Mouse (Mus musculus) limb, embryonic 14.5 days (tissue): Measurements from ENCODE around the gene Clec4f. TPM values are rescaled to one million over a fixed set of nuclear protein-coding genes. Genes with fewer than 3 reads are reported as not detected.

Source experiments
- ATAC-seq: fragments of 200-750 bp; cut with Nextera tagmentation; 2 replicates; pipeline ENCODE4 v1.8.0; 2017; ENCODE audit warnings: low read depth, moderate number of reproducible peaks, moderate TSS enrichment; ENCODE audit not compliant: low FRiP score
- DNase-seq: peaks from one replicate; pipeline ENCODE4 v3.0.0-alpha.2; 2015; ENCODE audit warnings: low spot score
- H3K27ac ChIP-seq: fragments of 300-500 bp; sonication (generic); replicated peaks from 2 replicates; pipeline ENCODE4 v1.5.1; 2014; ENCODE audit warnings: low read depth, mild to moderate bottlenecking, low read length, moderate library complexity, mixed read lengths
- H3K27me3 ChIP-seq: fragments of 300-500 bp; sonication (generic); 2 replicates; pipeline ENCODE4 v1.6.1; 2014; ENCODE audit warnings: low read length, mixed read lengths; ENCODE audit not compliant: control insufficient read depth, insufficient read depth
- H3K36me3 ChIP-seq: fragments of 300-500 bp; sonication (generic); 2 replicates; pipeline ENCODE4 v1.6.1; 2014; ENCODE audit warnings: mild to moderate bottlenecking, low read length, moderate library complexity, mixed read lengths; ENCODE audit not compliant: control insufficient read depth, insufficient read depth
- H3K4me1 ChIP-seq: fragments of 300-500 bp; sonication (generic); 2 replicates; pipeline ENCODE4 v1.6.1; 2014; ENCODE audit warnings: antibody characterized with exemption, low read length, mixed read lengths; ENCODE audit not compliant: control insufficient read depth, insufficient read depth
- H3K4me2 ChIP-seq: fragments of 300-500 bp; sonication (generic); replicated peaks from 2 replicates; pipeline ENCODE4 v1.6.1; 2014; ENCODE audit warnings: low read depth, mild to moderate bottlenecking, low read length, moderate library complexity; ENCODE audit not compliant: severe bottlenecking
- H3K4me3 ChIP-seq: fragments of 300-500 bp; sonication (generic); replicated peaks from 2 replicates; pipeline ENCODE4 v1.5.1; 2014; ENCODE audit warnings: low read length
- H3K9ac ChIP-seq: fragments of 300-500 bp; sonication (generic); 2 replicates; pipeline ENCODE4 v1.6.1; 2014; ENCODE audit warnings: mild to moderate bottlenecking, low read depth, low read length, moderate library complexity; ENCODE audit not compliant: severe bottlenecking
- H3K9me3 ChIP-seq: fragments of 300-500 bp; sonication (generic); 2 replicates; pipeline ENCODE4 v1.6.1; 2016; ENCODE audit warnings: low read length; ENCODE audit not compliant: control insufficient read depth
- POLR2A ChIP-seq: fragments of 200-500 bp; IDR thresholded peaks from 2 replicates; pipeline ENCODE4 v1.8.0; 2012; ENCODE audit warnings: inconsistent platforms, mild to moderate bottlenecking, moderate library complexity, borderline replicate concordance; ENCODE audit not compliant: insufficient read depth, insufficient read length; ENCODE audit errors: extremely low read depth
- WGBS: fragments of 180-500 bp; shearing (Covaris S2); extraction: QIAGEN DNeasy Blood & Tissue Kit; methylation state at CpG from one replicate; pipeline ENCODE4 v1.1.7; 2014; 5-methylcytosine and 5-hydroxymethylcytosine counted together
- polyA plus RNA-seq, 2 experiments: library from polyadenylated mRNA; depleted of rRNA in 1 of 2; stranded (reverse) in 1 of 2; unstranded in 1 of 2; fragments of >200 nt; fragmentation: Nextera tagmentation in 1 of 2; extraction: Ambion mirVana in 1 of 2; gene quantifications; 2 replicates each; pipeline versions ENCODE4 v1.2.1 to v1.2.3; 2012 to 2014

The Clec4f gene
- polyA plus RNA-seq (2012; rRNA removed) (not detected in 2 replicates), polyA plus RNA-seq (2014; fragmentation: Nextera tagmentation; extraction: Ambion mirVana) (not detected in 2 replicates)

- Histone ChIP-seq H3K9ac (no peak within 1 kb of the TSS), H3K36me3 (no peaks in the 10 kb centered on the region), H3K27me3 (no peaks in the 10 kb centered on the region), H3K4me1 (no peaks in the 10 kb centered on the region), H3K9me3 (no peaks in the 10 kb centered on the region), H3K4me2 (no peak within 1 kb of the TSS), H3K27ac (no peak within 1 kb of the TSS), H3K4me3 (no peak within 1 kb of the TSS)
- TF ChIP-seq POLR2A: no peak
- 98% methylated on average over 2 of the region's 2 CpGs for WGBS
- DNase-seq (no peak), ATAC-seq (no peak)
Observed at GRCm38 (mm10) chr6:83656087-83656486, at the start of gene Clec4f. Gene Clec4f, minus strand, starts transcription at chr6:83656187.

- Histone ChIP-seq H3K9me3 (no peaks in the 10 kb centered on the region), H3K27me3 (peaks cover 94% of the 10 kb centered on the region), H3K36me3 (no peaks in the 10 kb centered on the region), H3K4me3 (no peak overlapping the region; the same call in 1 of the 2 replicates), H3K4me1 (no peaks in the 10 kb centered on the region), H3K9ac (no peak overlapping the region), H3K27ac (no peak overlapping the region), H3K4me2 (no peak overlapping the region)
- DNase-seq (no peak), ATAC-seq (no peak)
- 25% methylated on average over 5 of the region's 5 CpGs for whole genome bisulfite sequencing
- no peak for TF ChIP-seq POLR2A
Observed at GRCm38 (mm10) chr6:83704701-83705100, 48.7 kb upstream of the Clec4f start.

GRCm38 (mm10) chr6:83704294-83704693, 48.3 kb upstream of the Clec4f start:
- H3K9me3 ChIP-seq: no peaks in the 10 kb centered on the region
- H3K9ac ChIP-seq: no peak overlapping the region
- TF ChIP-seq POLR2A: no peak
- no peaks in the 10 kb centered on the region for H3K36me3 ChIP-seq
- no peaks in the 10 kb centered on the region for H3K4me1 ChIP-seq
- no peak overlapping the region; the same call in 1 of the 2 replicates for H3K4me3 ChIP-seq
- ATAC-seq (no peak), DNase-seq (no peak)
- no peak overlapping the region for H3K27ac ChIP-seq
- no peak overlapping the region for H3K4me2 ChIP-seq
- WGBS: 7% methylated on average over 1 of the region's 1 CpGs
- peaks cover 94% of the 10 kb centered on the region for H3K27me3 ChIP-seq

GRCm38 (mm10) chr6:83703722-83704078, 47.7 kb upstream of the Clec4f start:
- Histone ChIP-seq H3K9ac (0 out of 2 replicates have a peak overlapping the region, but pooled peaks have one; percentile 12), H3K4me1 (no peaks in the 10 kb centered on the region), H3K27me3 (peaks cover 94% of the 10 kb centered on the region), H3K4me2 (no peak overlapping the region), H3K27ac (no peak overlapping the region), H3K9me3 (no peaks in the 10 kb centered on the region), H3K36me3 (no peaks in the 10 kb centered on the region), H3K4me3 (no peak overlapping the region)
- WGBS: 4% methylated on average over 10 of the region's 10 CpGs
- no peak for ATAC-seq
- no peak for TF ChIP-seq POLR2A
- DNase-seq: no peak

- DNase-seq (no peak), ATAC-seq (no peak)
- no peak overlapping the region for H3K4me3 ChIP-seq
- H3K36me3 ChIP-seq: no peaks in the 10 kb centered on the region
- no peaks in the 10 kb centered on the region for H3K4me1 ChIP-seq
- no peak overlapping the region for H3K27ac ChIP-seq
- WGBS: 2% methylated on average over 27 of the region's 27 CpGs
- H3K4me2 ChIP-seq: no peak overlapping the region
- peaks cover 94% of the 10 kb centered on the region for H3K27me3 ChIP-seq
- TF ChIP-seq POLR2A: no peak
- H3K9me3 ChIP-seq: no peaks in the 10 kb centered on the region
- H3K9ac ChIP-seq: 0 out of 2 replicates have a peak overlapping the region, but pooled peaks have one; percentile 12
Observed at GRCm38 (mm10) chr6:83703000-83703721, 47.2 kb upstream of the Clec4f start.
